Mouse (Mus musculus) urinary bladder, postnatal 25 days (tissue): Measurements from ENCODE around the gene Cdh19.

ENCODE experiments used
- DNase-seq: peaks from one replicate; pipeline ENCODE4 v3.0.0; 2022; ENCODE audit warnings: low spot score

Gene Cdh19

DNA sequence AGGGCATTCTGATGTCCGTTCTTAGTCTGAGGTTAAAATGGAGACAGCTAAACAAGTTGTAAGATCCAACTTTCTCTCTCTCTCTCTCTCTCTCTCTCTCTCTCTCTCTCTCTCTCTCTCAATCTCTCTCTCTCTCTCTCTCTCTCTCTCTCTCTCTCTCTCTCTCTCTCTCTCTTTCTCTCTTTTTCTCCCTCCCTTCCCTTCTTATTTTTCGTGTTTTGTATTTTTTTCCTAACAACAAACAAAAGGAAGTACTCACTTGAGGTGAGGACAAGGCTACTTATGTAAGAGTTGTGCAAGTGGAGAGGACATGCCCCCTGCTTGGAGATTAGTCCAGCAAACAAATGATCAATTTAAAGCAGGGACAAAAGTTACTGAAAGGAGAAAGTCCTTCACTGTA, at the start of gene Cdh19:
Cdh19 (minus strand) TSS at position 101 of the 400 bp plus-strand sequence.
- DNase-seq: no peak

DNA sequence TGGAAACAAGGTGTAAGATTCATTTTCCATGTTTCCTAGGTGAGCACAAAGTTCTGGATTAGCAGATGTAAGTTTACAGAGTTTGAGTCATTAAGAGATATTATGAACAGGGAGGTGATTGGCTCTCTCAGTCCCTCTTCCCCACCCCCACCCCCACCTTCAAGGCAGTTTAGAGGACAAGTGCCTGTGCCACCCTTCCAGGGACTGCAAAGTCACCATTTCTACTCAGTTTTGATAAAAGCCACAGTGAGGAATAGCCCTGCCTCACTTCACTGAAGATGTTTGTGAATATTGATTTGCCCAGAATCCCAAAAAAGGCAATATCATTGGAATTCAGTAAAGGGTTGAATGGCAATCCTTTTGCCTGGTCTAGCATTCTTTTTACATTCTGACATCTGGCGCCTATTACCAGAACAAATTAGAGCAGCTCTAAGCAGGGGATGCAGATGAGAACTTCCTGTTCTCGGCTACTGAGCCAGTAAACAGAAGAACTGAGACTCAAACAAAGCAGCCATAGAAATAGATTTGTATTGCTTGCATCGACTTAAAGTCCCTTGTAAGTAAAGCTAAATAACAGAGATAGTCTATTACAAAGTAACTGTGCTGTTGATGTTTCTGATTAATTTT, 43.2 kb upstream of the Cdh19 start:
- DNase-seq: no peak

DNA sequence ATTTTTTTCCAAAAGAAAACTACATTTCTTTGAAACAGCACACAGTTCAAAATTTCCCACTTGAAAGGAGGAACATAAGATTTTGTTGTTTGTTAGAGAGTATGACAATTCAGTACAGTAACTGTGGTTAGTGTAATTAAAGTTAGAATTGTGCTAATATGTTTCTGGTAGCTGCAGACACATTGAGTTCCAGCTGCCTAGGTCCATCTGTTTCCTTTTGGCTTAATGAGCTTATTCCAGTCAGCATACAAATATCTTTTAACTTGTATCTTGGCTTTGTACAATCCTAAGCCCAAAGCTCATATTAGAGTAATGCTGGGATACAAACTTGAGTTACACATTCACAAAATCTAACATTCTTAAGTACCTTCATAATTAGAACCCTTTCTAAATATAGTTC, 40.3 kb upstream of the Cdh19 start:
- no peak for DNase-seq

DNA sequence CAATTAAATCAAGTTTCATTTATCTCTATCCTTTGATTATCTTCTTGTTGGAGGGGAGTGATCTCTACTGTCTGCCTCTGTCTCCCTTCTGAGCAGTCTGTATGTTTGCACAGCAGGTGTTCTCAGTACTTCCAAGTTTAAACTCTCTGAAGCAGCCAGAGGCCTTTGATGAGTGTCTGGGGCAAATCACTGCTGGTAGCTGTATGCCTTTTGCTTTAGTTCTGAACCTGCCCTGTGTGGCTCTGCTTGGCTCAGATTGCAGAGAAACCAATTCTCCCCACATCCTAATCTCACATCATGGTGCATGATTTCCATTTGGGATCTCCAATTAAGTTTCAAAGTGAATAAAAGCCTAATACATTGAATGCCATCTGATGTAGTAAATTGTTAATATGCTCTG, 12.4 kb upstream of the Cdh19 start:
- DNase-seq: no peak

DNA sequence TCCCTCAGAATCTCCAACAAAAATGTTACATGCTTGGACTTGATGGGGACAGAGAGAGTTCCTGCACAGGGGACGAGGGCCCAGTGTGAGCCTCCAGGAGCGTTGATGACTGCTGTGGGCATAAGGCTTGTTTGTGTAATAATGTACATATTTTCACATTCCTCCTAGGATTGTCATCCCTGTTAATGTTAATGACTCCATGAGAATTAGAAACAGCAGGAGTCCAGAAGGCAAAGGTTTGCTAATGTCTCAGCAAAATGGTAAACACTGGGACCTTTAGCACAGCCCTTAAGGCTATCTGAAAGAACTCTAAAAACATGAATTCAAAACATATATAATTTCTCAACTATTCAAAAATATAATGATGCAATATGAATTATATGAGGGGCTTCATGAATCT, 8.2 kb downstream of the Cdh19 start:
- no peak for DNase-seq

DNA sequence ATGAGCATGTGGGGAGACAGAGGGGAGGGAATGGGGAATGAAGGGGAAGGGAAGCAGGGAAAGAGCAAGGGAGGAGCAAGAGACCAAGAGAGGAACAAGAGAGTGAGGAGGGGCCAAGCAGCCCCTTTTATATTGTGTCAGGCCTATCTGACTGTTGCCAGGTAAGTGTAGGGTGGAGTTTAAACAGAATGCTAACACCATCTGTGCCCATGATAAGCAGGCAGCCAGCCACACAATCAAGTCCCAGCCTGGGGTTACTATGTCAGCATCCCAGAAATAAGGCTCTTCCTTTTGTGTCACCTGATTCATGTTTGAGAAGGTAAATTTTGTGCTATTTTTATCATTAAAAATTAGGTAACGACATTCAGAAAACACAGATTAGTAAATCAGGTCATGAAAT, 67.6 kb downstream of the Cdh19 start:
- DNase-seq: no peak

DNA sequence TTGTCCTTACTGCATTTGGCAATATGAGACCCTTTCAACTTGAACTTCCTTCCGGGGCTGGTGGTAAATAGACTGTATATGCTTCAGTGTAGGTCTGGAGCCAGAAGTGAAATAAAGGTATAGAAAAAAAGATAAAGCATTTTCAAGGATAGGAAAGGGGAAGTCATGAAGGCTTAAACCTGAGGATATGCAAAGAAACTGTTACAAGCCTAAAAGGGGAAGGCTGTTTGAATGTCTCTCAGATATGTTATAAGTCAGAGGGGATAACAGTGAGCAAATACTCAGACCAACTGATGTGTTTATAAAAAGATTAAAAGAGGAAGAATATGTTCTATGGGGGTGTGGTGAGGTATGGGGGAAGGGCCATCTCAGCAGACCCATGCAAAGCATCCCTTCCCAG, 68.2 kb downstream of the Cdh19 start:
- DNase-seq: no peak

DNA sequence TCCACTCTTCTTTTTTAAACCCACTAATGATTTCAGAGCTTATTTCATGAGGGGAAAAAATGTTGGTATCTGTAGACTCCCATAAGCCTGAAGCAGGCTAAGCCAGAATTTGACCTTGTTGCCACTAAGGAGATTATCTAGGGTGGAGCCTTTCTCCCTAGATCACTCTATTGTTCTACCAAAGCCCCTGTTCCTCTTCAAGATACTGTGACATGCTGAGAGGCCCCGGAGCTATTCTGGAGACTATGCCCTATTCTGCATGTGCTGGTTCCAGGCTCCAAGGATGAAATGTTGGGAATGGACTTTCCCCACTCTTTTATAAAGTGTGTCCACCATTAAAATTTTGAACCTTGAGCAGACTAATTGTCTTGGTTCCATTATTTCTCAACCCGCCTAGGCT, 73.1 kb downstream of the Cdh19 start:
- DNase-seq: no peak
